Mouse (Mus musculus) embryonic fibroblast, embryonic 13.5 days (primary cell): Measurements from ENCODE around the gene Atxn1l.
"Not testable (repeated sequence)": the region's sequence is repeated elsewhere in the genome, so short reads cannot be mapped to it uniquely, and the experiment has no call there.

Source experiments
- CTCF ChIP-seq: IDR thresholded peaks from 2 replicates; pipeline ENCODE4 v1.5.1; 2011; ENCODE audit warnings: mild to moderate bottlenecking, control low read depth, low read length, moderate library complexity, borderline replicate concordance; ENCODE audit not compliant: insufficient read depth
- POLR2A ChIP-seq: IDR thresholded peaks from 2 replicates; pipeline ENCODE4 v1.6.1; 2011; ENCODE audit warnings: low read depth, mild to moderate bottlenecking, control low read depth, low read length, moderate library complexity

GRCm38 (mm10) chr8:109755554-109755953, 18.0 kb upstream of the Atxn1l start:
- not testable (repeated sequence) for TF ChIP-seq POLR2A, CTCF
